Mouse (Mus musculus): Measurements from ENCODE around the gene Arhgap40. TPM values are rescaled to one million over a fixed set of nuclear protein-coding genes. Genes with fewer than 3 reads are reported as not detected.

The Arhgap40 gene
- polyA plus RNA-seq (2016; fragmentation: Nextera tagmentation; extraction: Ambion mirVana) = 0.21 and 0.25 TPM in 2 replicates

GRCm38 (mm10) chr2:158512528-158512927 lies at the start of gene Arhgap40:
Gene Arhgap40 (plus strand): TSS chr2:158512796.
- Histone ChIP-seq H3K27me3 (replicated peaks; ENCODE audit: low read depth, poor library complexity, severe bottlenecking) (no peaks in the 10 kb centered on the region), H3K27ac (replicated peaks) (no peak within 1 kb of the TSS), H3K4me3 (no peak within 1 kb of the TSS), H3K4me1 (no peaks in the 10 kb centered on the region), H3K36me3 (replicated peaks) (no peaks in the 10 kb centered on the region), H3K9me3 (no peaks in the 10 kb centered on the region)
- DNase-seq (ENCODE audit: low spot score) = no peak
- 89% methylated on average over 10 of the region's 10 CpGs for whole genome bisulfite sequencing

DNA sequence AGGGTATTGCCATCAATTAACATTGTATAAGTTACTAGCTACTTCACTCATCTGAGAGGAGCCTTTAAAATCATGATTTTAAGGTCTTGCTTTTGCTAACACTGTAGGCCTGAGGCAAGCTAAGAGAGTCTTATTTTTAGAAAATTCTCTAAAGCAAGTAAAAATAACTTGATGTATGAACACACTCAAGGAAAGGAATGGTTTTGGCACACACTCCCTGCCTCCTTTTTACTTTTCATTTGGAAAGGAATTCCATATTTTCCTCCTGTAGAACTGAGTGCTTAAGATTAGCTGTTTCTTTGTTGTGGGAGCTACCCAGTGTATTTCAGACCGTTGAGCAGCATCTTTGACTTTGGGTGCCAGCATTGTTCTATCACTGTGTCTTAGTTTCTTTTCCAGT lies 38.4 kb upstream of the Arhgap40 start:
- Histone ChIP-seq H3K27ac (replicated peaks) (no peak overlapping the region), H3K36me3 (replicated peaks) (peaks cover 72% of the 10 kb centered on the region), H3K9me3 (no peaks in the 10 kb centered on the region), H3K4me1 (no peaks in the 10 kb centered on the region), H3K27me3 (replicated peaks; ENCODE audit: low read depth, poor library complexity, severe bottlenecking) (no peaks in the 10 kb centered on the region), H3K4me3 (no peak overlapping the region)
- no peak for DNase-seq (ENCODE audit: low spot score)
- WGBS = 91% methylated on average over 1 of the region's 1 CpGs

- Histone ChIP-seq H3K9me3 (no peaks in the 10 kb centered on the region), H3K4me3 (no peak overlapping the region), H3K4me1 (no peaks in the 10 kb centered on the region), H3K36me3 (replicated peaks) (peaks cover 91% of the 10 kb centered on the region), H3K27ac (replicated peaks) (no peak overlapping the region), H3K27me3 (replicated peaks; ENCODE audit: low read depth, poor library complexity, severe bottlenecking) (no peaks in the 10 kb centered on the region)
- no peak for DNase-seq (ENCODE audit: low spot score)
- 80% methylated on average over 3 of the region's 3 CpGs for WGBS
Observed at GRCm38 (mm10) chr2:158477640-158478039, 35.0 kb upstream of the Arhgap40 start.

DNA sequence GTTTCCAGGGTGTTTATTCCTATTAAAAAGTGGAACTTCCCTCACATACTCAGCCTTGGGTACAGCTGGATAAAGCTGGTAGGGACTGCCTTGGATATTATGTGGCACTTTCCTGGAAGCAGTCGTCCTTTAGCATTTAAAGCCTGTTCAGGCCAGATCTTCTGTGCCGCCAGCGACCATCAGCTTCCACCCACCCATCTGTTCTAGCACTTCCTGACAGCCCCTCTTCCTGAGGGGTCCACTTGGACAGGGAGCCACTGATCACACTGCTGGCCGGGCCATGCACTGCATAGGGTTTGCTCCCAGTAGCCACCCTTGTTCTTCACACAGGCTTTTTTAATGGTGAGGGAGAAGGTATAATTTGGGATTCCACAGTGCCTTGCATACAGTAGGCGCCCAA lies 14.1 kb upstream of the Arhgap40 start:
- Histone ChIP-seq H3K27me3 (replicated peaks; ENCODE audit: low read depth, poor library complexity, severe bottlenecking) (no peaks in the 10 kb centered on the region), H3K4me1 (peaks cover 15% of the 10 kb centered on the region), H3K27ac (replicated peaks) (no peak overlapping the region), H3K36me3 (replicated peaks) (peaks cover 66% of the 10 kb centered on the region), H3K9me3 (no peaks in the 10 kb centered on the region), H3K4me3 (no peak overlapping the region)
- 85% methylated on average over 5 of the region's 5 CpGs for WGBS
- no peak for DNase-seq (ENCODE audit: low spot score)

- H3K4me1 ChIP-seq = peaks cover 15% of the 10 kb centered on the region
- no peak within 1 kb of the TSS for H3K4me3 ChIP-seq
- WGBS = 71% methylated on average over 11 of the region's 11 CpGs
- no peak within 1 kb of the TSS for H3K27ac ChIP-seq (replicated peaks)
- H3K27me3 ChIP-seq (replicated peaks; ENCODE audit: low read depth, poor library complexity, severe bottlenecking) = no peaks in the 10 kb centered on the region
- DNase-seq (ENCODE audit: low spot score) = peak; percentile 7
- peaks cover 31% of the 10 kb centered on the region for H3K36me3 ChIP-seq (replicated peaks)
- no peaks in the 10 kb centered on the region for H3K9me3 ChIP-seq
Observed at GRCm38 (mm10) chr2:158501836-158502812, 10.5 kb upstream of the Arhgap40 start, which contains the start of gene Adig. Gene Adig (plus strand): TSS chr2:158502612.

- Histone ChIP-seq H3K9me3 (no peaks in the 10 kb centered on the region), H3K27ac (replicated peaks) (no peak overlapping the region), H3K36me3 (replicated peaks) (peaks cover 20% of the 10 kb centered on the region), H3K27me3 (replicated peaks; ENCODE audit: low read depth, poor library complexity, severe bottlenecking) (no peaks in the 10 kb centered on the region), H3K4me1 (peaks cover 15% of the 10 kb centered on the region), H3K4me3 (no peak overlapping the region)
- no peak for DNase-seq (ENCODE audit: low spot score)
- 86% methylated on average over 7 of the region's 7 CpGs for WGBS
Observed at GRCm38 (mm10) chr2:158503226-158503625, 9.4 kb upstream of the Arhgap40 start.

- WGBS = 76% methylated on average over 4 of the region's 4 CpGs
- no peak overlapping the region for H3K27ac ChIP-seq (replicated peaks)
- H3K4me1 ChIP-seq = peaks cover 15% of the 10 kb centered on the region
Observed at GRCm38 (mm10) chr2:158503671-158504070, 8.9 kb upstream of the Arhgap40 start.

GRCm38 (mm10) chr2:158506475-158506874 lies 6.1 kb upstream of the Arhgap40 start:
- Histone ChIP-seq H3K27me3 (replicated peaks; ENCODE audit: low read depth, poor library complexity, severe bottlenecking) (no peaks in the 10 kb centered on the region), H3K9me3 (no peaks in the 10 kb centered on the region), H3K36me3 (replicated peaks) (no peaks in the 10 kb centered on the region), H3K4me1 (peaks cover 11% of the 10 kb centered on the region), H3K4me3 (no peak overlapping the region), H3K27ac (replicated peaks) (no peak overlapping the region)
- 84% methylated on average over 5 of the region's 5 CpGs for WGBS
- DNase-seq (ENCODE audit: low spot score) = peak; percentile 5

More at GRCm38 (mm10) chr2:158503671-158504070, 8.9 kb upstream of the Arhgap40 start:
- H3K36me3 ChIP-seq (replicated peaks) = peaks cover 15% of the 10 kb centered on the region
- no peaks in the 10 kb centered on the region for H3K9me3 ChIP-seq
- no peak overlapping the region for H3K4me3 ChIP-seq
- H3K27me3 ChIP-seq (replicated peaks; ENCODE audit: low read depth, poor library complexity, severe bottlenecking) = no peaks in the 10 kb centered on the region
- peak; percentile 7 for DNase-seq (ENCODE audit: low spot score)

GRCm38 (mm10) chr2:158507046-158507445 lies 5.5 kb upstream of the Arhgap40 start:
- Histone ChIP-seq H3K4me3 (no peak overlapping the region), H3K4me1 (peaks cover 9% of the 10 kb centered on the region; the same call in 1 of the 2 replicates), H3K9me3 (no peaks in the 10 kb centered on the region), H3K27ac (replicated peaks) (no peak overlapping the region), H3K36me3 (replicated peaks) (no peaks in the 10 kb centered on the region), H3K27me3 (replicated peaks; ENCODE audit: low read depth, poor library complexity, severe bottlenecking) (no peaks in the 10 kb centered on the region)
- 87% methylated on average over 10 of the region's 10 CpGs for WGBS
- DNase-seq (ENCODE audit: low spot score) = no peak

- 90% methylated on average over 6 of the region's 6 CpGs for WGBS
- Histone ChIP-seq H3K27ac (replicated peaks) (no peak overlapping the region), H3K4me1 (no peaks in the 10 kb centered on the region), H3K4me3 (no peak overlapping the region), H3K36me3 (replicated peaks) (no peaks in the 10 kb centered on the region), H3K27me3 (replicated peaks; ENCODE audit: low read depth, poor library complexity, severe bottlenecking) (no peaks in the 10 kb centered on the region), H3K9me3 (no peaks in the 10 kb centered on the region)
- DNase-seq (ENCODE audit: low spot score) = no peak
Observed at GRCm38 (mm10) chr2:158510665-158511064, 1.9 kb upstream of the Arhgap40 start.

GRCm38 (mm10) chr2:158513821-158514336 lies 1.3 kb downstream of the Arhgap40 start:
- Histone ChIP-seq H3K27me3 (replicated peaks; ENCODE audit: low read depth, poor library complexity, severe bottlenecking) (no peaks in the 10 kb centered on the region), H3K4me1 (no peaks in the 10 kb centered on the region), H3K27ac (replicated peaks) (no peak overlapping the region), H3K36me3 (replicated peaks) (no peaks in the 10 kb centered on the region), H3K4me3 (no peak overlapping the region), H3K9me3 (no peaks in the 10 kb centered on the region)
- 85% methylated on average over 12 of the region's 12 CpGs for WGBS
- DNase-seq (ENCODE audit: low spot score) = no peak

DNA sequence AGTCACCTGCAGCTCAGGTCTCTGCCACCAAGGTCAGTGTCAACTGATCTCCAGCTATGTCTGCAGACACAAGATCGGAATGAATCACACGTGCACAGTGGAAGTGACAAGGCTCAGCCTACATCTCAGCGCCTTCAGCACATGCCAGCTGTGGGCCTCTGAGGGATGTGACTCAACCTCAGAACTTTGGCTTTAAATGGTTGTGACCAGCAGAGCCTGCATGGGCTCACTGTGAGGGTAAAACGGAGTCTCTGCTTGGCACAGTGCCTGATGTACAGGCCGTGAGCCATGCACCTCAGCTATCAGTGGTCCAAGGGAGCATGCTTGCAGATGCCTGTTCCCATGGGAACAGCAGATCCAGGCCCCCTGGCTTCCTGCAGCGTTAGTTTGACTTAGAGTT lies 6.0 kb downstream of the Arhgap40 start:
- 81% methylated on average over 6 of the region's 6 CpGs for WGBS
- no peak overlapping the region for H3K27ac ChIP-seq (replicated peaks)
- no peaks in the 10 kb centered on the region for H3K27me3 ChIP-seq (replicated peaks; ENCODE audit: low read depth, poor library complexity, severe bottlenecking)
- H3K9me3 ChIP-seq = 0 out of 2 replicates have a peak, but pooled peaks cover 2% of the 10 kb centered on the region
- H3K36me3 ChIP-seq (replicated peaks) = no peaks in the 10 kb centered on the region
- H3K4me1 ChIP-seq = no peaks in the 10 kb centered on the region
- DNase-seq (ENCODE audit: low spot score) = no peak
- no peak overlapping the region for H3K4me3 ChIP-seq

- DNase-seq (ENCODE audit: low spot score) = no peak
Observed at GRCm38 (mm10) chr2:158519071-158519470, 6.5 kb downstream of the Arhgap40 start.

More at GRCm38 (mm10) chr2:158519071-158519470, 6.5 kb downstream of the Arhgap40 start:
- 0 out of 2 replicates have a peak, but pooled peaks cover 2% of the 10 kb centered on the region for H3K9me3 ChIP-seq
- H3K4me3 ChIP-seq = no peak overlapping the region
- WGBS = 83% methylated on average over 11 of the region's 11 CpGs
- H3K4me1 ChIP-seq = no peaks in the 10 kb centered on the region
- no peaks in the 10 kb centered on the region for H3K27me3 ChIP-seq (replicated peaks; ENCODE audit: low read depth, poor library complexity, severe bottlenecking)
- no peak overlapping the region for H3K27ac ChIP-seq (replicated peaks)
- H3K36me3 ChIP-seq (replicated peaks) = no peaks in the 10 kb centered on the region

Measured in embryonic facial prominence, embryonic 10.5 days (tissue).